Mouse (Mus musculus): ENCODE results near the gene Foxa3. TPM values are rescaled to one million over a fixed set of nuclear protein-coding genes. Genes with fewer than 3 reads are reported as not detected.

Foxa3 gene
- polyA plus RNA-seq, 1 experiment: 0.13 TPM

- Histone ChIP-seq H3K27ac (ENCODE audit: insufficient read depth, low read depth, low read length) (no peak overlapping the region), H3K27me3 (replicated peaks; ENCODE audit: control insufficient read depth, insufficient read depth, low read length) (no peaks in the 10 kb centered on the region), H3K36me3 (ENCODE audit: control insufficient read depth, insufficient read depth, low read length) (no peaks in the 10 kb centered on the region), H3K4me3 (ENCODE audit: insufficient read depth, low read depth, low read length) (peak overlapping the region; percentile 41; the same call in 1 of the 2 replicates), H3K4me1 (ENCODE audit: control insufficient read depth, insufficient read depth, low read length) (0 out of 2 replicates have a peak, but pooled peaks cover 6% of the 10 kb centered on the region)
- TF ChIP-seq CTCF (conservative IDR thresholded peaks at IDR 0.05; ENCODE audit: insufficient read depth, insufficient read length, low read depth, low read length) (no peak), POLR2A (IDR thresholded peaks at IDR 0.05; ENCODE audit: low read depth, low read length) (no peak)
- WGBS: 37% methylated on average over 10 of the region's 10 CpGs
- DNase-seq: no peak
Measured at GRCm38 (mm10) chr7:19000421-19000820, 22.9 kb downstream of the Foxa3 start.

GRCm38 (mm10) chr7:18998835-18999234 is 24.5 kb downstream of the Foxa3 start:
- 44% methylated on average over 9 of the region's 9 CpGs for WGBS
- DNase-seq: no peak
- Histone ChIP-seq H3K4me3 (ENCODE audit: insufficient read depth, low read depth, low read length) (no peak overlapping the region), H3K36me3 (ENCODE audit: control insufficient read depth, insufficient read depth, low read length) (no peaks in the 10 kb centered on the region), H3K4me1 (ENCODE audit: control insufficient read depth, insufficient read depth, low read length) (no peaks in the 10 kb centered on the region), H3K27me3 (replicated peaks; ENCODE audit: control insufficient read depth, insufficient read depth, low read length) (no peaks in the 10 kb centered on the region), H3K27ac (ENCODE audit: insufficient read depth, low read depth, low read length) (no peak overlapping the region)
- TF ChIP-seq POLR2A (IDR thresholded peaks at IDR 0.05; ENCODE audit: low read depth, low read length) (no peak), CTCF (conservative IDR thresholded peaks at IDR 0.05; ENCODE audit: insufficient read depth, insufficient read length, low read depth, low read length) (peak; percentile 28; the same call in 1 of the 2 replicates)

GRCm38 (mm10) chr7:18993036-18993435 is 30.3 kb downstream of the Foxa3 start:
- no peak overlapping the region for H3K27ac ChIP-seq (ENCODE audit: insufficient read depth, low read depth, low read length)
- H3K4me1 ChIP-seq (ENCODE audit: control insufficient read depth, insufficient read depth, low read length): peaks cover 3% of the 10 kb centered on the region; the same call in 1 of the 2 replicates
- H3K27me3 ChIP-seq (replicated peaks; ENCODE audit: control insufficient read depth, insufficient read depth, low read length): no peaks in the 10 kb centered on the region
- H3K4me3 ChIP-seq (ENCODE audit: insufficient read depth, low read depth, low read length): no peak overlapping the region
- no peaks in the 10 kb centered on the region for H3K36me3 ChIP-seq (ENCODE audit: control insufficient read depth, insufficient read depth, low read length)
- TF ChIP-seq POLR2A (IDR thresholded peaks at IDR 0.05; ENCODE audit: low read depth, low read length) (no peak), CTCF (conservative IDR thresholded peaks at IDR 0.05; ENCODE audit: insufficient read depth, insufficient read length, low read depth, low read length) (no peak)
- DNase-seq: no peak
- 88% methylated on average over 5 of the region's 5 CpGs for WGBS

GRCm38 (mm10) chr7:18992294-18992675 is 31.1 kb downstream of the Foxa3 start:
- H3K27me3 ChIP-seq (replicated peaks; ENCODE audit: control insufficient read depth, insufficient read depth, low read length): no peaks in the 10 kb centered on the region
- TF ChIP-seq POLR2A (IDR thresholded peaks at IDR 0.05; ENCODE audit: low read depth, low read length) (no peak), CTCF (conservative IDR thresholded peaks at IDR 0.05; ENCODE audit: insufficient read depth, insufficient read length, low read depth, low read length) (no peak)
- H3K27ac ChIP-seq (ENCODE audit: insufficient read depth, low read depth, low read length): no peak overlapping the region
- WGBS: 5% methylated on average over 31 of the region's 31 CpGs
- H3K36me3 ChIP-seq (ENCODE audit: control insufficient read depth, insufficient read depth, low read length): no peaks in the 10 kb centered on the region
- peak overlapping the region; percentile 64 for H3K4me3 ChIP-seq (ENCODE audit: insufficient read depth, low read depth, low read length)
- peaks cover 3% of the 10 kb centered on the region; the same call in 1 of the 2 replicates for H3K4me1 ChIP-seq (ENCODE audit: control insufficient read depth, insufficient read depth, low read length)
- no peak for DNase-seq

GRCm38 (mm10) chr7:18991660-18992293 is 31.6 kb downstream of the Foxa3 start:
- 1% methylated on average over 57 of the region's 59 CpGs for WGBS
- DNase-seq: no peak
- Histone ChIP-seq H3K4me1 (ENCODE audit: control insufficient read depth, insufficient read depth, low read length) (peaks cover 3% of the 10 kb centered on the region; the same call in 1 of the 2 replicates), H3K36me3 (ENCODE audit: control insufficient read depth, insufficient read depth, low read length) (no peaks in the 10 kb centered on the region), H3K4me3 (ENCODE audit: insufficient read depth, low read depth, low read length) (peak overlapping the region; percentile 64), H3K27ac (ENCODE audit: insufficient read depth, low read depth, low read length) (no peak overlapping the region), H3K27me3 (replicated peaks; ENCODE audit: control insufficient read depth, insufficient read depth, low read length) (no peaks in the 10 kb centered on the region)
- TF ChIP-seq POLR2A (IDR thresholded peaks at IDR 0.05; ENCODE audit: low read depth, low read length): no peak
- no peak for TF ChIP-seq CTCF (conservative IDR thresholded peaks at IDR 0.05; ENCODE audit: insufficient read depth, insufficient read length, low read depth, low read length)

GRCm38 (mm10) chr7:18990601-18991295 is 32.6 kb downstream of the Foxa3 start, which contains the start of gene Mypop:
Mypop (plus strand) TSS chr7:18991245.
- peak within 1 kb of the TSS; percentile 61 for H3K27ac ChIP-seq (ENCODE audit: insufficient read depth, low read depth, low read length)
- peaks cover 3% of the 10 kb centered on the region; the same call in 1 of the 2 replicates for H3K4me1 ChIP-seq (ENCODE audit: control insufficient read depth, insufficient read depth, low read length)
- H3K36me3 ChIP-seq (ENCODE audit: control insufficient read depth, insufficient read depth, low read length): no peaks in the 10 kb centered on the region
- H3K4me3 ChIP-seq (ENCODE audit: insufficient read depth, low read depth, low read length): peak within 1 kb of the TSS; percentile 64
- WGBS: under 1% methylated on average over 37 of the region's 37 CpGs
- peak; percentile 100 for DNase-seq
- TF ChIP-seq POLR2A (IDR thresholded peaks at IDR 0.05; ENCODE audit: low read depth, low read length) (peak; percentile 23), CTCF (conservative IDR thresholded peaks at IDR 0.05; ENCODE audit: insufficient read depth, insufficient read length, low read depth, low read length) (no peak)
- no peaks in the 10 kb centered on the region for H3K27me3 ChIP-seq (replicated peaks; ENCODE audit: control insufficient read depth, insufficient read depth, low read length)

- Histone ChIP-seq H3K27ac (ENCODE audit: insufficient read depth, low read depth, low read length) (no peak overlapping the region), H3K27me3 (replicated peaks; ENCODE audit: control insufficient read depth, insufficient read depth, low read length) (no peaks in the 10 kb centered on the region), H3K36me3 (ENCODE audit: control insufficient read depth, insufficient read depth, low read length) (no peaks in the 10 kb centered on the region), H3K4me3 (ENCODE audit: insufficient read depth, low read depth, low read length) (no peak overlapping the region), H3K4me1 (ENCODE audit: control insufficient read depth, insufficient read depth, low read length) (peaks cover 3% of the 10 kb centered on the region; the same call in 1 of the 2 replicates)
- TF ChIP-seq CTCF (conservative IDR thresholded peaks at IDR 0.05; ENCODE audit: insufficient read depth, insufficient read length, low read depth, low read length): no peak
- TF ChIP-seq POLR2A (IDR thresholded peaks at IDR 0.05; ENCODE audit: low read depth, low read length): no peak
- DNase-seq: no peak
- WGBS: 9% methylated on average over 5 of the region's 5 CpGs
Measured at GRCm38 (mm10) chr7:18989995-18990394, 33.3 kb downstream of the Foxa3 start.
